Mouse (Mus musculus) G1E-ER4 (cell line): ENCODE measurements around the gene Cnga1. TPM values are rescaled to one million over a fixed set of nuclear protein-coding genes. Genes with fewer than 3 reads are reported as not detected.
"Not testable (repeated sequence)": the region's sequence is repeated elsewhere in the genome, so short reads cannot be mapped to it uniquely, and the experiment has no call there.

Experiments used
- GATA1 ChIP-seq: IDR thresholded peaks from one replicate; pipeline ENCODE4 v1.8.0; 2012; ENCODE audit warnings: low read length, inconsistent platforms
- polyA plus RNA-seq: library from polyadenylated mRNA; stranded (reverse); fragments of >175 nt; gene quantifications from 2 replicates; pipeline ENCODE4 v1.2.3, GENCODE M21; 2012

Gene Cnga1
- polyA plus RNA-seq, 1 experiment: not detected

GRCm38 (mm10) chr5:72580970-72581332, 63.1 kb downstream of the Cnga1 start, which contains the start of gene Zar1:
TSS of gene Zar1 (minus strand) at chr5:72581254.
- TF ChIP-seq GATA1: not testable (repeated sequence)

DNA sequence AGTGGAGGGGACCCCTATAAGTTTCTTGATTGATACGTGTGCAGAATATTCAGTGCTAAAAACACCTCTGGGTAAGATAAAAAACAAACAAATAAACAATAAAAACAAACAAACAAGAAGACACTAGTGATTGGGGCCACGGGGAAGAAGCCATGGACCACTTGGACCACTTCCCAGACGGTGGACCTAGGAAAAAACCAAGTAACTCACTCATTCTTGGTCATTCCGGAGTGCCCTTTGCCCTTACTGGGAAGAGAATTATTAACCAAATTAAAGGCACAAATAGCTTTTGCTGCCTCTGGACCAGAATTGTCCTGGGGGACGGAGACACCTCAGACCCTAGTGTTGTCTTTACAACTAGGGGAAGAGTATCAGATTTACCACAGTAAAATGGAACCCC, 78.5 kb downstream of the Cnga1 start:
- no peak for TF ChIP-seq GATA1

GRCm38 (mm10) chr5:72560976-72561628, 83.0 kb downstream of the Cnga1 start:
- TF ChIP-seq GATA1: no peak

GRCm38 (mm10) chr5:72559544-72560049, 84.5 kb downstream of the Cnga1 start, which contains the start of gene Nfxl1:
TSS of gene Nfxl1 (minus strand) at chr5:72559684.
- no peak for TF ChIP-seq GATA1

DNA sequence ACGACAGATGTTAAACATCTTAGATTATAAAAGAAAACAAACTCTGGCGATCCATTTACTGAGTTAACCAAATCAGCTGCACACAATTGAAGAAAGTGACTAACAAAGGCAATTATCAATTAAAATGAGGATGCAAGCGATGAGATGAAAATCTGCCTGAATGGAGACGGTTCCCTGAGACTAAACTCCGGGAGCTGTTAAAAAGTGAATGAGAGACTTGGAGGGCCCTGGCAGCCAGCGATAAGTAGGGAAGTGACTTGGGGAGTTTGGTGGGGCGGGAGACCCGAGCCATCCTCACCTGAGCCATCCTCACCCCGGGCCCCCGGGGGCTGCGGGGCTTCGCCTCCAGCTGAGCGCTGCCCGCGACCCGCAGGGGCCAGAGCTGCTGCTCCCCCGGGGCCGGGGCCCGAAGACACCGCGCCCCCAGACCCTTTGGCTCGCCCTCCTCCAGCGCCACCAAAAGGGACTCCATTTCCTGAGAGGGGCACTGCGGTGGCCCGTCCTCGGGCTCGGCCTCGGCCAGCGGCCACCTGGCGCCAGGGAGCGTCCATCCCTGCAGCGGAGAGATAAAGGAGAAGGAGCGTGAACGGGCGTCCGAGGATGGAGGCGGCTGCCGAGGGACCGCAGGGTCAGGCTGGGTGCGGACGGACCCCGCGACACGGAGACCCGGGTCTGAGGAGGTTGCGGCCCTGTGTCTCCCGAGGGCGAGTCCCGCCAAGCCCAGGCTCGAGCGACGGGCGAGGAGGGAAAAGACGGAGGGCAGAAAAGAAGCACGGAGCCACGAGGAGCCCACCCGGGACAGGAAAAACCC, 85.2 kb downstream of the Cnga1 start:
- TF ChIP-seq GATA1: no peak

GRCm38 (mm10) chr5:72556245-72556644, 87.8 kb downstream of the Cnga1 start:
- TF ChIP-seq GATA1: no peak

Other genes starting within 250 kb of the Cnga1 start
- not detected in 2 replicates for gene Corin, start 139.8 kb downstream of the Cnga1 start, polyA plus RNA-seq
- 9.7 and 15.3 TPM in 2 replicates for gene Nfxl1, start 84.6 kb downstream of the Cnga1 start, polyA plus RNA-seq
- not detected in 2 replicates for gene Zar1, start 63.0 kb downstream of the Cnga1 start, polyA plus RNA-seq
- gene Gm5868, start 56.7 kb downstream of the Cnga1 start, polyA plus RNA-seq: not detected in 2 replicates
- gene Nipal1, start 3.5 kb upstream of the Cnga1 start, polyA plus RNA-seq: not detected in 2 replicates
- gene Txk, start 108.5 kb upstream of the Cnga1 start, polyA plus RNA-seq: not detected in 2 replicates
- gene Tec, start 224.2 kb upstream of the Cnga1 start, polyA plus RNA-seq: 0.44 and 0.63 TPM in 2 replicates